Comparison of ENCODE assay signal across 9 mouse cellular contexts in genomic region chr8:120231870-120232269, GRCm38 (mm10). TPM values are rescaled to one million over a fixed set of nuclear protein-coding genes. Genes with fewer than 3 reads are reported as not detected.
A peak's percentile ranks its signal among the peaks of the same experiment; 100 is the strongest.
DNase-seq lines count a peak whose midpoint lies in the region; ATAC-seq lines count a peak whose summit lies in the region.
"Had no signal": no experiment of that assay in that cellular context is flagged by ENCODE, and none has a peak within 500 bp of the region (broad histone marks: within the 10 kb centered on the region; RNA-seq: fewer than 3 reads in every experiment).

No protein-coding gene starts in this region.

- H3K36me3 ChIP-seq in heart, embryonic 15.5 days = no peaks in the 10 kb centered on the region
- H3K36me3 ChIP-seq in liver, embryonic 12.5 days = 0 out of 2 replicates have a peak, but pooled peaks cover 2% of the 10 kb centered on the region

- no peak overlapping the region for H3K9ac ChIP-seq in heart, embryonic 15.5 days
- H3K9ac ChIP-seq in liver, embryonic 12.5 days = no peak overlapping the region

- peak overlapping the region; percentile 54 for H3K4me3 ChIP-seq in heart, embryonic 15.5 days
- no peak overlapping the region for H3K4me3 ChIP-seq in liver, embryonic 12.5 days

- no peaks in the 10 kb centered on the region for H3K9me3 ChIP-seq in heart, embryonic 15.5 days (replicated peaks)
- no peaks in the 10 kb centered on the region for H3K9me3 ChIP-seq in liver, embryonic 12.5 days (replicated peaks)

- peaks cover 70% of the 10 kb centered on the region for H3K4me1 ChIP-seq in heart, embryonic 15.5 days (replicated peaks)
- peaks cover 38% of the 10 kb centered on the region for H3K4me1 ChIP-seq in liver, embryonic 12.5 days

- peak; percentile 53 for DNase-seq in adrenal gland, postnatal 14 days
- no peak for DNase-seq in adrenal gland, postnatal 36 days
- peak; percentile 67 for DNase-seq in adipocyte (ENCODE audit: low spot score)
- no peak for DNase-seq in MN1 (ENCODE audit: low spot score)
- DNase-seq in urinary bladder, postnatal 4 days (ENCODE audit: low spot score in 2 of 2) = no peak
- no peak for DNase-seq in layer of hippocampus, adult 18-20 months (ENCODE audit: low spot score in 2 of 2)

- no peak for ATAC-seq in heart, embryonic 15.5 days (replicated peaks; ENCODE audit: insufficient number of reproducible peaks, insufficient read depth, low FRiP score, low read depth)
- ATAC-seq in liver, embryonic 12.5 days = no peak
- ATAC-seq: activated CD4-positive, CD25-positive, alpha-beta regulatory T cell, adult 4 months had no signal

- no peak overlapping the region for H3K27ac ChIP-seq in heart, embryonic 15.5 days
- no peak overlapping the region for H3K27ac ChIP-seq in liver, embryonic 12.5 days

- peaks cover 34% of the 10 kb centered on the region for H3K27me3 ChIP-seq in heart, embryonic 15.5 days
- H3K27me3 ChIP-seq in liver, embryonic 12.5 days (replicated peaks) = peaks cover 71% of the 10 kb centered on the region

- peak overlapping the region; percentile 99 for H3K4me2 ChIP-seq in heart, embryonic 15.5 days
- H3K4me2 ChIP-seq in liver, embryonic 12.5 days = peak overlapping the region; percentile 77

- WGBS in heart, embryonic 15.5 days = 53% methylated on average over 3 of the region's 3 CpGs
- WGBS in liver, embryonic 12.5 days (ENCODE audit: insufficient replicate concordance) = 72% methylated on average over 3 of the region's 3 CpGs

RNA-seq across cellular contexts. Expression of gene Gse1, which starts 3.6 kb away (rescaled TPM):
- 29.9 and 33.9 TPM in 2 replicates for total RNA-seq in adrenal gland, postnatal 14 days (2021)
- total RNA-seq in adrenal gland, postnatal 36 days (2021) = 10 to 100 TPM; 25.9 to 30.2 TPM
- 8.9 and 10.8 TPM in 2 replicates for polyA plus RNA-seq in heart, embryonic 15.5 days (2015; fragmentation: Nextera tagmentation; extraction: Ambion mirVana)
- polyA plus RNA-seq in liver, embryonic 12.5 days (2016; fragmentation: Nextera tagmentation; extraction: Ambion mirVana) = 14.5 and 15.9 TPM in 2 replicates
- 100 to 1,000 TPM; 142 to 146 TPM for total RNA-seq in layer of hippocampus, adult 18-20 months (2021)

RNA-seq across cellular contexts. Expression of gene Fam92b, which starts 54.6 kb away (rescaled TPM):
- 1.0 and 1.1 TPM in 2 replicates for total RNA-seq in adrenal gland, postnatal 14 days (2021)
- 1 to 10 TPM in 1 of 2 experiments, under 1 TPM in 1; 0.53 to 1.2 TPM for total RNA-seq in adrenal gland, postnatal 36 days (2021)
- 0.36 and 0.38 TPM in 2 replicates for polyA plus RNA-seq in heart, embryonic 15.5 days (2015; fragmentation: Nextera tagmentation; extraction: Ambion mirVana)
- not detected in 2 replicates for polyA plus RNA-seq in liver, embryonic 12.5 days (2016; fragmentation: Nextera tagmentation; extraction: Ambion mirVana)
- under 1 TPM; 0.45 to 0.58 TPM for total RNA-seq in layer of hippocampus, adult 18-20 months (2021)
- polyA plus RNA-seq: activated CD4-positive, CD25-positive, alpha-beta regulatory T cell, adult 4 months had no signal

Comparison
In these comparisons a context has a peak if more than half of its experiments do, and no peak if none do; other contexts are left out.
1. DNase-seq: peak in adrenal gland, postnatal 14 days (single experiment) and adipocyte (single experiment); none in adrenal gland, postnatal 36 days (0 of 2), MN1 (single experiment), urinary bladder, postnatal 4 days (0 of 2) and layer of hippocampus, adult 18-20 months (0 of 2).